Mouse (Mus musculus) kidney, embryonic 14.5 days (tissue): ENCODE data around the gene Ptpn23. TPM values are rescaled to one million over a fixed set of nuclear protein-coding genes. Genes with fewer than 3 reads are reported as not detected.

Experiments used
- ATAC-seq: fragments of 200-750 bp; cut with Nextera tagmentation; 2 replicates; pipeline ENCODE4 v1.8.0; 2017; ENCODE audit warnings: moderate number of reproducible peaks, mild to moderate bottlenecking, moderate TSS enrichment, moderate library complexity; ENCODE audit not compliant: low FRiP score, low TSS enrichment
- H3K27ac ChIP-seq: fragments of 300-500 bp; sonication (generic); 2 replicates; pipeline ENCODE4 v1.5.1; 2014; ENCODE audit warnings: low read depth, mild to moderate bottlenecking, low read length, moderate library complexity, mixed read lengths
- H3K27me3 ChIP-seq: fragments of 300-500 bp; sonication (generic); 2 replicates; pipeline ENCODE4 v1.6.1; 2014; ENCODE audit warnings: mild to moderate bottlenecking, low read length; ENCODE audit not compliant: control insufficient read depth, insufficient read depth
- H3K36me3 ChIP-seq: fragments of 300-500 bp; sonication (generic); 2 replicates; pipeline ENCODE4 v1.6.1; 2014; ENCODE audit warnings: low read length, mixed read lengths; ENCODE audit not compliant: control insufficient read depth, insufficient read depth
- H3K4me1 ChIP-seq: fragments of 300-500 bp; sonication (generic); 2 replicates; pipeline ENCODE4 v1.6.1; 2014; ENCODE audit warnings: low read length, mixed read lengths; ENCODE audit not compliant: control insufficient read depth, insufficient read depth
- H3K4me2 ChIP-seq: fragments of 300-500 bp; sonication (generic); replicated peaks from 2 replicates; pipeline ENCODE4 v1.6.1; 2014; ENCODE audit warnings: low read depth, mild to moderate bottlenecking, low read length
- H3K4me3 ChIP-seq: fragments of 300-500 bp; sonication (generic); 2 replicates; pipeline ENCODE4 v1.5.1; 2014; ENCODE audit warnings: mild to moderate bottlenecking, low read length
- H3K9ac ChIP-seq: fragments of 300-500 bp; sonication (generic); 2 replicates; pipeline ENCODE4 v1.6.1; 2014; ENCODE audit warnings: low read depth, mild to moderate bottlenecking, low read length, moderate library complexity
- H3K9me3 ChIP-seq: fragments of 300-500 bp; sonication (generic); 2 replicates; pipeline ENCODE4 v1.6.1; 2016; ENCODE audit warnings: low read length; ENCODE audit not compliant: control insufficient read depth
- WGBS: fragments of 180-500 bp; shearing (Covaris S2); extraction: QIAGEN DNeasy Blood & Tissue Kit; methylation state at CpG from one replicate; pipeline ENCODE4 v1.1.7; 2014; 5-methylcytosine and 5-hydroxymethylcytosine counted together
- polyA plus RNA-seq: library from polyadenylated mRNA; unstranded; fragments of >200 nt; fragmentation: Nextera tagmentation; extraction: Ambion mirVana; gene quantifications from 2 replicates; pipeline ENCODE4 v1.2.1, GENCODE M21; 2014

Gene Ptpn23
- polyA plus RNA-seq, 1 experiment from 2014 or later = 18.6 TPM

GRCm38 (mm10) chr9:110373871-110374270 is 34.1 kb downstream of the Ptpn23 start:
- Histone ChIP-seq H3K9ac (no peak overlapping the region), H3K36me3 (peaks cover 47% of the 10 kb centered on the region)
- 95% methylated on average over 13 of the region's 13 CpGs for WGBS

GRCm38 (mm10) chr9:110369860-110370259 is 38.2 kb downstream of the Ptpn23 start:
- Histone ChIP-seq H3K9me3 (no peaks in the 10 kb centered on the region), H3K9ac (no peak overlapping the region), H3K4me2 (no peak overlapping the region), H3K36me3 (peaks cover 29% of the 10 kb centered on the region), H3K27me3 (no peaks in the 10 kb centered on the region), H3K27ac (no peak overlapping the region), H3K4me3 (no peak overlapping the region), H3K4me1 (no peaks in the 10 kb centered on the region)
- WGBS = 92% methylated on average over 3 of the region's 3 CpGs
- ATAC-seq = no peak

More at GRCm38 (mm10) chr9:110373871-110374270, 34.1 kb downstream of the Ptpn23 start:
- Histone ChIP-seq H3K27me3 (no peaks in the 10 kb centered on the region), H3K9me3 (no peaks in the 10 kb centered on the region), H3K4me2 (no peak overlapping the region), H3K4me1 (no peaks in the 10 kb centered on the region), H3K27ac (no peak overlapping the region), H3K4me3 (no peak overlapping the region)
- ATAC-seq = no peak

GRCm38 (mm10) chr9:110366746-110367145 is 41.3 kb downstream of the Ptpn23 start:
- Histone ChIP-seq H3K9ac (no peak overlapping the region), H3K4me2 (no peak overlapping the region), H3K27me3 (no peaks in the 10 kb centered on the region), H3K4me3 (no peak overlapping the region), H3K36me3 (peaks cover 25% of the 10 kb centered on the region; the same call in 1 of the 2 replicates), H3K4me1 (no peaks in the 10 kb centered on the region), H3K9me3 (no peaks in the 10 kb centered on the region), H3K27ac (no peak overlapping the region)
- WGBS = 86% methylated on average over 5 of the region's 5 CpGs
- no peak for ATAC-seq

- Histone ChIP-seq H3K4me1 (no peaks in the 10 kb centered on the region), H3K36me3 (peaks cover 18% of the 10 kb centered on the region; the same call in 1 of the 2 replicates), H3K9ac (no peak overlapping the region), H3K27ac (no peak overlapping the region), H3K4me3 (no peak overlapping the region), H3K27me3 (no peaks in the 10 kb centered on the region), H3K4me2 (no peak overlapping the region), H3K9me3 (no peaks in the 10 kb centered on the region)
- no peak for ATAC-seq
- WGBS = 81% methylated on average over 10 of the region's 10 CpGs
Measured at GRCm38 (mm10) chr9:110362337-110362736, 45.7 kb downstream of the Ptpn23 start.

- H3K4me3 ChIP-seq = no peak overlapping the region
- no peak for ATAC-seq
- H3K27me3 ChIP-seq = no peaks in the 10 kb centered on the region
- no peak overlapping the region for H3K9ac ChIP-seq
- 54% methylated on average over 12 of the region's 12 CpGs for WGBS
- peaks cover 18% of the 10 kb centered on the region; the same call in 1 of the 2 replicates for H3K36me3 ChIP-seq
- no peaks in the 10 kb centered on the region for H3K9me3 ChIP-seq
- no peaks in the 10 kb centered on the region for H3K4me1 ChIP-seq
- H3K27ac ChIP-seq = no peak overlapping the region
- no peak overlapping the region for H3K4me2 ChIP-seq
Measured at GRCm38 (mm10) chr9:110361299-110361698, 46.7 kb downstream of the Ptpn23 start.

- WGBS = 70% methylated on average over 2 of the region's 2 CpGs
- H3K27ac ChIP-seq = no peak overlapping the region
- ATAC-seq = no peak
- no peaks in the 10 kb centered on the region for H3K4me1 ChIP-seq
- no peaks in the 10 kb centered on the region for H3K9me3 ChIP-seq
- peaks cover 12% of the 10 kb centered on the region; the same call in 1 of the 2 replicates for H3K36me3 ChIP-seq
- H3K4me3 ChIP-seq = no peak overlapping the region
- no peak overlapping the region for H3K9ac ChIP-seq
- no peaks in the 10 kb centered on the region for H3K27me3 ChIP-seq
- H3K4me2 ChIP-seq = no peak overlapping the region
Measured at GRCm38 (mm10) chr9:110358341-110358740, 49.7 kb downstream of the Ptpn23 start.

GRCm38 (mm10) chr9:110351932-110352632 is 55.9 kb downstream of the Ptpn23 start:
- no peak for ATAC-seq
- 91% methylated on average over 8 of the region's 8 CpGs for WGBS
- H3K36me3 ChIP-seq = peaks cover 6% of the 10 kb centered on the region; the same call in 1 of the 2 replicates
- H3K27ac ChIP-seq = no peak overlapping the region
- no peaks in the 10 kb centered on the region for H3K27me3 ChIP-seq
- H3K9me3 ChIP-seq = no peaks in the 10 kb centered on the region
- H3K4me2 ChIP-seq = no peak overlapping the region
- H3K4me1 ChIP-seq = no peaks in the 10 kb centered on the region
- no peak overlapping the region for H3K9ac ChIP-seq
- H3K4me3 ChIP-seq = no peak overlapping the region

- WGBS = 88% methylated on average over 2 of the region's 2 CpGs
- Histone ChIP-seq H3K9ac (no peak overlapping the region), H3K4me3 (no peak overlapping the region), H3K4me1 (no peaks in the 10 kb centered on the region), H3K27ac (no peak overlapping the region), H3K9me3 (no peaks in the 10 kb centered on the region), H3K4me2 (no peak overlapping the region), H3K36me3 (peaks cover 6% of the 10 kb centered on the region; the same call in 1 of the 2 replicates), H3K27me3 (no peaks in the 10 kb centered on the region)
- ATAC-seq = no peak
Measured at GRCm38 (mm10) chr9:110351350-110351749, 56.7 kb downstream of the Ptpn23 start.

- H3K4me1 ChIP-seq = no peaks in the 10 kb centered on the region
- no peaks in the 10 kb centered on the region for H3K27me3 ChIP-seq
- H3K36me3 ChIP-seq = peaks cover 6% of the 10 kb centered on the region; the same call in 1 of the 2 replicates
- 86% methylated on average over 5 of the region's 5 CpGs for WGBS
- ATAC-seq = no peak
- H3K9me3 ChIP-seq = no peaks in the 10 kb centered on the region
- H3K27ac ChIP-seq = no peak overlapping the region
- no peak overlapping the region for H3K9ac ChIP-seq
- no peak overlapping the region for H3K4me2 ChIP-seq
- H3K4me3 ChIP-seq = no peak overlapping the region
Measured at GRCm38 (mm10) chr9:110350612-110351011, 57.4 kb downstream of the Ptpn23 start.
